Mouse (Mus musculus): ENCODE data around the gene Abca8a.

GRCm38 (mm10) chr11:110098901-110099300 is 3.1 kb upstream of the Abca8a start:
- TF ChIP-seq GATA1 (IDR thresholded peaks at IDR 0.05; ENCODE audit: borderline replicate concordance, low read length) (no peak), FLI1 (IDR thresholded peaks at IDR 0.05; ENCODE audit: low read length) (no peak)

All from megakaryocyte, embryonic 14.5 days (primary cell).